Mouse (Mus musculus) erythroblast, embryonic 14.5 days (primary cell): ENCODE results near the gene Cbln1. TPM values are rescaled to one million over a fixed set of nuclear protein-coding genes. Genes with fewer than 3 reads are reported as not detected.
A peak's percentile ranks its signal among the peaks of the same experiment; 100 is the strongest.

Experiments used
- H3K27me3 ChIP-seq: 2 replicates; pipeline ENCODE4 v1.6.1; 2012; ENCODE audit warnings: inconsistent platforms; ENCODE audit not compliant: control insufficient read depth
- H3K36me3 ChIP-seq: 2 replicates; pipeline ENCODE4 v1.6.1; 2012; ENCODE audit warnings: mild to moderate bottlenecking, inconsistent platforms; ENCODE audit not compliant: control insufficient read depth
- H3K4me1 ChIP-seq: 2 replicates; pipeline ENCODE4 v1.6.1; 2012; ENCODE audit warnings: inconsistent platforms; ENCODE audit not compliant: control insufficient read depth
- H3K4me3 ChIP-seq: replicated peaks from 2 replicates; pipeline ENCODE3; 2012; ENCODE audit warnings: moderate library complexity, mild to moderate bottlenecking, inconsistent platforms
- H3K9me3 ChIP-seq: 2 replicates; pipeline ENCODE4 v1.6.1; 2012; ENCODE audit warnings: low read length, inconsistent platforms, mixed read lengths; ENCODE audit not compliant: control insufficient read depth
- GATA1 ChIP-seq: IDR thresholded peaks from 2 replicates; pipeline ENCODE4 v1.6.1; 2012; ENCODE audit warnings: low read length, inconsistent platforms, mixed read lengths
- TAL1 ChIP-seq: IDR thresholded peaks from 3 replicates; pipeline ENCODE4 v1.6.1; 2012; ENCODE audit warnings: low read length, inconsistent platforms, mixed read lengths
- polyA plus RNA-seq: library from polyadenylated mRNA; stranded (reverse); fragments of >175 nt; gene quantifications from 2 replicates; pipeline ENCODE4 v1.2.3, GENCODE M21; 2012

Gene Cbln1
- polyA plus RNA-seq, 1 experiment: not detected

DNA sequence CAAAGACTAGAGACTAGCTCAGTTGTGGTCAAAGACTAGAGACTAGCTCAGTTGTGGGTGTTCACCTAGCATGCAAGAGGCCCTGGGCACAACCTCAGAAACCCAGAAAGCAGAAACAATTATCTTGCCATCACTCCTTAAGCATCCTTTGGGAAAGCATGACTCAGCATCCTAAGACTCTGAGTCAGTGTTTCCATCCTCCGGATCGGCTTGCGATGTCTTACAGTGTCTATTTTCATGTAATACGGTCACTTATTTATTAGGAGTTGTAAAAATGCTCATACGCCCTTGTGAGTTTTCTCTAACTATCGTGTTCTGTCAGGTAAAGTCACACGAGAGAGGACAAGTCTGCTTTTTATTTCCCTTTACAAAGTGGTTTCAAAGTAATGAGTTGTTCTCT, 24.1 kb upstream of the Cbln1 start:
- Histone ChIP-seq H3K9me3 (no peaks in the 10 kb centered on the region), H3K4me1 (no peaks in the 10 kb centered on the region)
- TF ChIP-seq TAL1 (no peak), GATA1 (no peak)

DNA sequence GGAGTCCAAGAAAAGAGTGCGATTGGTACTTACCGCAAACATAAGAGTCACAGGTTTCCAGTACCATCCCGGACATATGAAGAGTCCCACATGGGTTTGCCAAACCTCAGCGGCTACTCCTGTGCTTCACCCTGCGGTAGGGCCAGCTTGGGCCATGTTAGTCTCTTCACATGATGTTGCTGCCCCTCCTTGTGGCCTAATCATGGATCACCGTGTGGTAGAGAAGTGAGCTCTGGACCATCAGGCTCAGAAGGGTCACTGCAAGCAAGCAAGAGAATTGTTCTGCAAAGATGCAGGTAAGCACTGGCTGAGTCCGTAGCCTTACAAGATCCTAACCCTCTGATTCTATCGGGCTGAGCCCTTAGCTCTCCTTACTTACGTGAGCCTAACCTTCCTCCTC, 22.5 kb upstream of the Cbln1 start:
- Histone ChIP-seq H3K4me3 (no peak overlapping the region), H3K4me1 (no peaks in the 10 kb centered on the region), H3K36me3 (no peaks in the 10 kb centered on the region), H3K27me3 (no peaks in the 10 kb centered on the region), H3K9me3 (no peaks in the 10 kb centered on the region)
- TF ChIP-seq GATA1: no peak
- no peak for TF ChIP-seq TAL1

More for the DNA sequence above, 24.1 kb upstream of the Cbln1 start:
- Histone ChIP-seq H3K4me3 (no peak overlapping the region), H3K27me3 (no peaks in the 10 kb centered on the region), H3K36me3 (no peaks in the 10 kb centered on the region)

DNA sequence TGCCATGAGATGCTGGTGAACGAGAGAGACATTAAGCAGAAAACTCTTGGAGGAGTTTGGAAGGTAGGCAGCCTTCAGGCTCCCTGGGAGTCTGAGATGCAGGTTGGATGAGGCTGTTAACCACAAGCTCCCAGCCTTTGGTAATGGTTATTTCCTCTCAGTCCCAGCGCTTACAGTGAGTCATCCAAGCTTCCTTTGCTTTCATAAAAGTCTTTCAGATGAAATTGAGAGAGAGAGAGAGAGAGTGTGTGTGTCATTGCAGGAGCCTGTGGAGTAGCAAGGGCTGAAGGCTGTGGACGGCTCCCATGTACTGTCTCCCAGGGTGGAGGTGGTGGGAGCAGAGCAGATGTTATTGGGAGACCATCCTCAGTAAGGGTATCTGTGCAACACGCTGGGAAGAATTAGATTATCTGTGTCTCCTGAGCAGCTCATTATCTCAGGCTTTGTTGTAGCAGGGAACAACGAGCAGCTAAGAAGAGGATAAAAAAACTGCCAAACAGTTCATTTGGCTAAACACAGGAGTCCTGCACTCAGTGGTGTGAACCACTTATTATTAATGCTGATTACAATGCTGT, 17.5 kb upstream of the Cbln1 start:
- TF ChIP-seq TAL1 (no peak), GATA1 (no peak)
- H3K9me3 ChIP-seq: no peaks in the 10 kb centered on the region
- H3K4me1 ChIP-seq: no peaks in the 10 kb centered on the region
- no peaks in the 10 kb centered on the region for H3K27me3 ChIP-seq
- H3K36me3 ChIP-seq: no peaks in the 10 kb centered on the region
- no peak overlapping the region for H3K4me3 ChIP-seq

DNA sequence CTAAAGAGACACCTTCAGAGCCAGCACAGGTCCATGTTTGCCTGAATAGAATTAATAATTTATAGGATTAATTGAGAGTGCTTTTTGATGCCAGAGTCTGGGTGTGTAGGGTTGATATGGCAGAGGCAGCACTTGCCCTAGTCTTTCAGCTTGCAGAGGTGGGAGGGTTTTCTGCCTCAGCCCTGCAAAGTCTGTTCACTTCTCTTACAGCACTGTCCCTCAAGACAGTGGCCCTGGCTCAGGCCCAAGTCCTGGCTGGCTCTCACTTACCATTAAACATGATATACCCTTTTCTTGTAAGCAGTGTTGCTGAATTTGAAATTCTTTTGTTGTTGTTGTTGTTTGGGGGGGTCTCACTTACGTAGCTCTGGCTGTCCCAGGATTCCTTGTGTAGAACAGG, 9.0 kb upstream of the Cbln1 start:
- Histone ChIP-seq H3K36me3 (no peaks in the 10 kb centered on the region), H3K27me3 (peaks cover 6% of the 10 kb centered on the region; the same call in 1 of the 2 replicates), H3K4me3 (no peak overlapping the region), H3K4me1 (no peaks in the 10 kb centered on the region), H3K9me3 (no peaks in the 10 kb centered on the region)
- TF ChIP-seq GATA1 (no peak), TAL1 (no peak)

DNA sequence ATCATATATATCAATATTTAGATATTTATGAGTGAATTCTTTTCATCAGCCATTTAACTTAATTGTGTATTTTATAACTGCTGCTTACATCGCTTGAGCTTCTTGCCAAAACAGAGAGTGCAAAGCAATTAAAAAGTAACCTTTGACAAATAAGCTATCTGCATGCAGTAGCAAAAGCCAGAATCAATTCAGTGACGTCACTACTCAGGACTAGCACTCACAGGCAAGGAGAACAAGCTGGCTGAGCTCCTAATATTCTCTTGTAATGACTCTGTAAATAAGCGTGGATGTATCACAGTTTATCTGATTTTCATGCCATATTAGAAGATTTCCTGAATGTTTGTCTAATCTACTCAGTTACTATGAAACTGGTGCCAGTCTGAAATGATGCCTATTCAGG, 5.8 kb upstream of the Cbln1 start:
- Histone ChIP-seq H3K27me3 (peaks cover 32% of the 10 kb centered on the region), H3K36me3 (no peaks in the 10 kb centered on the region)
- TF ChIP-seq TAL1: no peak
- no peak for TF ChIP-seq GATA1

DNA sequence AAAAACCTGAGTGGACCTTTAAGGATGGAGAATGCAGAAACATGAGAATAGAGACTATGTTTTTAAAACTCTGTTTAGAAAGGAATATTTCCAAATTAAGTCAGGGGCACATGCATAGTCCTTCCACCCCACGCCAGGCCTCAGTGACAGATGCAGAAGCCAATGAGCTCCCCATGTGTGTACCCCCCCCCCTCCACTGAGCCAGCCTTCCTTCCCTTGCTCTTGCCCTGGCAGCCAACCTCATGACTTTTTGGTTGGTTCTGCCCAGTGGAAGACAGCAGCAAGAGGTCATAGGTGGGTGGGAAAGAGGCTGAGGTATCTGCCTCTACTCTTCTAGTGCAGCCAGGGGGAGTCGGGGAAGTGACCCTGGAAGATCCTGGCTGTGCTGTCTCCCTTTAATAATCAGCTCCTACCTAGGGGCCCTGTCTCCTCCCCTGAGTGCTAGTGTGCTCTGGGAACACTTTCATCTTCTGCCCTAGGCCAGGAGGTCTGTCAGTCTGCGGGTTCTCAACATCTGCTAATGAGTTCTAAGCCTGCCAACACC, 4.8 kb upstream of the Cbln1 start:
- Histone ChIP-seq H3K27me3 (peaks cover 42% of the 10 kb centered on the region), H3K4me3 (no peak overlapping the region), H3K9me3 (peaks cover 11% of the 10 kb centered on the region), H3K4me1 (peaks cover 12% of the 10 kb centered on the region), H3K36me3 (no peaks in the 10 kb centered on the region)
- TF ChIP-seq TAL1 (no peak), GATA1 (no peak)

More for the DNA sequence above, 5.8 kb upstream of the Cbln1 start:
- no peak overlapping the region for H3K4me3 ChIP-seq
- H3K9me3 ChIP-seq: peaks cover 2% of the 10 kb centered on the region
- H3K4me1 ChIP-seq: peaks cover 2% of the 10 kb centered on the region; the same call in 1 of the 2 replicates

DNA sequence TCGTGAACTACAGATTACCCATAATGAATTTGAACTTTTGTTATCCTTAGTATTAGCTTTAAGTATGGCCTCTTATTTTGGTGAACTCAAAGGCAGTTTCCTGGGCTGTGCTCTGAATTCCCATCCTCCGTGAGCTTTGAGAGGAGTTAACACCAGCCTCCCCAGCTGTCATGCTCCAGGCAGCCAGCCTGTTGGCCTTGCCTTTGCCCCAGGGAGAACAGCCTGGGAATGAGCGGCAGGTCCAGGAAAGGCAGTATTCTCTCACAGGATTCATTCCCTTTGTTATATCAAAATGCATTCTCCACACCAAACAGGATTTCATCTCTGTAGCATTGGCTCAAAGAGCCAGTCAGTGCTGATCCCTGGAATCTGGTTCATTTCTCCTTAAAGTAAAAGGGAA, 3.1 kb upstream of the Cbln1 start:
- H3K9me3 ChIP-seq: peaks cover 13% of the 10 kb centered on the region
- H3K4me1 ChIP-seq: peaks cover 12% of the 10 kb centered on the region
- peaks cover 59% of the 10 kb centered on the region for H3K27me3 ChIP-seq
- H3K36me3 ChIP-seq: no peaks in the 10 kb centered on the region
- no peak overlapping the region for H3K4me3 ChIP-seq
- no peak for TF ChIP-seq TAL1
- no peak for TF ChIP-seq GATA1

DNA sequence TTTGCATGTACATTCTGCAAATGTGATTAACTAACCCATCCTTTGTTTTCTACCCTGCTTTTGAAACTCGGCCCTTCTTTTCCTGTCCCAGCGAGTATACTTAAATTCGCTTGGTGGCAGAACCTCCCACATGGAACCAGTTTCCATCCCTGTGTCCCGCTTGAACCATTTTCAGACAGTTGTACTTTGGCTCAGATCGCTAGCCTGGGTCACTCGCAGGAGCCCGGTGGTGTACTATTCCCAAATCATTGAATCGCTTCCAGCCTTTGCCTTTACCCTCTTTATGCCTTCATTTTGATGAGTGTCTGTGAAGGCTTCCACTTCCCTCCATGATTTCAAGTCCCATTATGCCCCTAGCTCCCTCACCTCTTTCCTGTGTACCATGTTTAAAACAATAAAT, 2.0 kb upstream of the Cbln1 start:
- Histone ChIP-seq H3K36me3 (no peaks in the 10 kb centered on the region), H3K4me3 (no peak overlapping the region), H3K9me3 (peaks cover 16% of the 10 kb centered on the region), H3K27me3 (peaks cover 70% of the 10 kb centered on the region), H3K4me1 (peaks cover 12% of the 10 kb centered on the region)
- TF ChIP-seq TAL1: no peak
- no peak for TF ChIP-seq GATA1

DNA sequence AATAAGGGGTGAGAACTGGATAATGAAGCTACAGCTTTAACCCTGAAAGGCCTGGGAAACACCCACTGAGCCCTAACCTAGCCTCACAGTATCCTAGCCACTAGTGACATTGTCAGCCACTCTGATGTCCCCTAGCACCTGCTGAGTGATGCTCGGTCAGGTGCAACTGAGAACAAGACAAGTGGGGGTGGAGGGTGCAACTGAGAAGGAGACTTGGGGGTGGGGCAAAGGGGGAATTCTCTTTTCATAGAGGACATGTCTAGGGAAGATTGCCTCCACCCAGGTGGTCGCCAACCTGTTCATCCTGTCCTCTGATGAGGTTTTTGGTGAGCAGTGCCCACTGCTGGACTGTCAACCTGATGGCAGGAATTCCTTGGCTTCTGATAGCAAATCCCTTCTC, 1.5 kb upstream of the Cbln1 start:
- Histone ChIP-seq H3K4me1 (peaks cover 12% of the 10 kb centered on the region), H3K9me3 (peaks cover 16% of the 10 kb centered on the region), H3K36me3 (no peaks in the 10 kb centered on the region), H3K4me3 (no peak overlapping the region), H3K27me3 (peaks cover 75% of the 10 kb centered on the region)
- TF ChIP-seq TAL1 (no peak), GATA1 (no peak)

DNA sequence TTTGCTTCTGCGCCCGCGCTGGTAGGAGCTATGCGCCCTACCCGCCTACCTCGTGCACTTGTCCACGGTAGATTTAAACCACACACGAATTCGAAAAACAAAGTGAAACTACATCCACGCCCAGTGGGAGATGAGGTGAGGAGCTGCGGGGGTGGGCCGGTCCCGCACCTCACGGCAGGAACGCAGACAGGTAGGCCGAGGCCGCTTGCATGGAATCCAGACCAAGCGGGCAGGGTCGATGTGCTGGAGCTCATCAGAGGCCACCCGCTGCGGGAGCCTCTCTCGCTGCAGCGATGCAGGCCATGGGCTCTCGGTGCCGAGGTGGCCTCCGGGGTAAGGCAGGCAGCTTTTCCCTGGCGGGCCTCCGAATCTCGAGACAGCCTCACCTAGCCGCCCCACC, 905 bp upstream of the Cbln1 start:
- no peak for TF ChIP-seq TAL1
- no peak for TF ChIP-seq GATA1
- peak overlapping the region; percentile 43 for H3K4me3 ChIP-seq
- H3K9me3 ChIP-seq: peaks cover 16% of the 10 kb centered on the region
- peaks cover 12% of the 10 kb centered on the region for H3K4me1 ChIP-seq
- H3K36me3 ChIP-seq: no peaks in the 10 kb centered on the region
- peaks cover 81% of the 10 kb centered on the region for H3K27me3 ChIP-seq
